Mouse (Mus musculus): ENCODE results near the gene Grm2.

Gene Grm2

GRCm38 (mm10) chr9:106655884-106656720, at the start of gene Grm2:
TSS of gene Grm2 (minus strand) at chr9:106656082.
- no peak for DNase-seq

- DNase-seq = no peak
Measured at GRCm38 (mm10) chr9:106692973-106693481, 37.1 kb upstream of the Grm2 start.

GRCm38 (mm10) chr9:106688834-106689233, 33.0 kb upstream of the Grm2 start:
- no peak for DNase-seq

- DNase-seq = peak; percentile 71
Measured at GRCm38 (mm10) chr9:106686983-106687650, 31.2 kb upstream of the Grm2 start.

GRCm38 (mm10) chr9:106685249-106686101, 29.6 kb upstream of the Grm2 start, which contains the start of gene Tex264:
TSS of gene Tex264 (minus strand) at chr9:106685927.
- peak; percentile 82 for DNase-seq

GRCm38 (mm10) chr9:106684918-106685248, 29.0 kb upstream of the Grm2 start:
- DNase-seq = no peak

GRCm38 (mm10) chr9:106684093-106684872, 28.4 kb upstream of the Grm2 start:
- DNase-seq = no peak

GRCm38 (mm10) chr9:106681026-106681425, 25.1 kb upstream of the Grm2 start:
- no peak for DNase-seq

- no peak for DNase-seq
Measured at GRCm38 (mm10) chr9:106678242-106678641, 22.4 kb upstream of the Grm2 start.

- DNase-seq = no peak
Measured at GRCm38 (mm10) chr9:106677702-106678101, 21.8 kb upstream of the Grm2 start.

GRCm38 (mm10) chr9:106676571-106676970, 20.7 kb upstream of the Grm2 start:
- no peak for DNase-seq

- DNase-seq = no peak
Measured at GRCm38 (mm10) chr9:106675965-106676364, 20.1 kb upstream of the Grm2 start.

GRCm38 (mm10) chr9:106675480-106675879, 19.6 kb upstream of the Grm2 start:
- DNase-seq = peak; percentile 85

GRCm38 (mm10) chr9:106673860-106674259, 18.0 kb upstream of the Grm2 start:
- no peak for DNase-seq

- no peak for DNase-seq
Measured at GRCm38 (mm10) chr9:106664856-106665255, 9.0 kb upstream of the Grm2 start.

- no peak for DNase-seq
Measured at GRCm38 (mm10) chr9:106664433-106664832, 8.6 kb upstream of the Grm2 start.

GRCm38 (mm10) chr9:106663200-106663599, 7.3 kb upstream of the Grm2 start:
- DNase-seq = no peak

- DNase-seq = no peak
Measured at GRCm38 (mm10) chr9:106659935-106660334, 4.1 kb upstream of the Grm2 start.

- no peak for DNase-seq
Measured at GRCm38 (mm10) chr9:106659441-106659840, 3.6 kb upstream of the Grm2 start.

GRCm38 (mm10) chr9:106657592-106657991, 1.7 kb upstream of the Grm2 start:
- no peak for DNase-seq

- DNase-seq = no peak
Measured at GRCm38 (mm10) chr9:106656820-106657219, 938 bp upstream of the Grm2 start.

GRCm38 (mm10) chr9:106652720-106653119, 3.2 kb downstream of the Grm2 start:
- no peak for DNase-seq
